Mouse (Mus musculus): ENCODE results near the gene Vdr. TPM values are rescaled to one million over a fixed set of nuclear protein-coding genes. Genes with fewer than 3 reads are reported as not detected.

Vdr gene
- polyA plus RNA-seq, 1 experiment, result 151 TPM

DNA sequence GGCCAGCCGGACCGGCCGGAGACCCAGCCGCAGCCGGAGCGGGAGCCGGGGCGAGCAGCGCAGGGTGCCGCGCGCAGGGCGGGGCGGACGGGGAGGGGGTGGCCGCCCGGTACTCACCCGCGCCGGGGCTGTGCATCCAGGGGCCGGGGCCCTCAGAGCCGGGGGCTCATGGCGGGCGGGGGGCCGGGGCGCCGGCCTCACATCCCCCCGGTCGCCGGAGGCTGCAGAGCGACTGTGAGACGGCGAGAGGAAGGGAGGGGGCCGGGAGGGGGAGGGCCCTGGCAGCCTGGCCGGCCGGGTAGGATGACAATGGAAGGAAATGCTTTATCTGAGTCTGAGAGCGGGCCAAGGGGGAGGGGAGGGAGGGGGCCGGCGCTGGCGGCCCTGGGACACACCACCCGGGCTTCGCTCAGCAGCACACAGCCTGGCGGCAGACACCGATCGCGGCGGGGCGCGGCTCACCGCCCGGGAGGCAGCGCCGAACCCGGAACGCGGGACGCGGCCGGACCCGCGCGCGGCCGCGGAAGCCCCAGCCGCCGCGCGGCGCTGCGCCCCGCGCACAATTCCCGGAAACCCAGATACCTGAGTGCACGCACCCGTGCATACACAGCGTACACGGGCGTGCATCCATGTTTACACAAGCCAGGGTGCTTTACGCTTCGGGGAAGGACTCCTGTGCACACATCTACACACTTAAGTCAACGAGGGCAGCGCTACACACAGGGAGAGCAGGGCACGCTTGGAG lies 79.0 kb downstream of the Vdr start:
- peak overlapping the region; percentile 70 for H3K27ac ChIP-seq (ENCODE audit: insufficient read depth, low read depth, low read length)
- WGBS, result under 1% methylated on average over 84 of the region's 84 CpGs
- peaks cover 14% of the 10 kb centered on the region; the same call in 1 of the 2 replicates for H3K4me1 ChIP-seq (ENCODE audit: control insufficient read depth, insufficient read depth, insufficient read length, low read length)
- peak overlapping the region; percentile 64 for H3K4me3 ChIP-seq (ENCODE audit: low read depth, low read length)
- TF ChIP-seq POLR2A (IDR thresholded peaks at IDR 0.05; ENCODE audit: low read depth, low read length), result no peak
- TF ChIP-seq CTCF (IDR thresholded peaks at IDR 0.05; ENCODE audit: extremely low read depth, insufficient read length, insufficient replicate concordance, low read depth, low read length), result no peak
- H3K36me3 ChIP-seq (ENCODE audit: control insufficient read depth, insufficient read depth, low read length), result no peaks in the 10 kb centered on the region
- H3K27me3 ChIP-seq (ENCODE audit: control insufficient read depth, insufficient read depth, low read length), result no peaks in the 10 kb centered on the region

DNA sequence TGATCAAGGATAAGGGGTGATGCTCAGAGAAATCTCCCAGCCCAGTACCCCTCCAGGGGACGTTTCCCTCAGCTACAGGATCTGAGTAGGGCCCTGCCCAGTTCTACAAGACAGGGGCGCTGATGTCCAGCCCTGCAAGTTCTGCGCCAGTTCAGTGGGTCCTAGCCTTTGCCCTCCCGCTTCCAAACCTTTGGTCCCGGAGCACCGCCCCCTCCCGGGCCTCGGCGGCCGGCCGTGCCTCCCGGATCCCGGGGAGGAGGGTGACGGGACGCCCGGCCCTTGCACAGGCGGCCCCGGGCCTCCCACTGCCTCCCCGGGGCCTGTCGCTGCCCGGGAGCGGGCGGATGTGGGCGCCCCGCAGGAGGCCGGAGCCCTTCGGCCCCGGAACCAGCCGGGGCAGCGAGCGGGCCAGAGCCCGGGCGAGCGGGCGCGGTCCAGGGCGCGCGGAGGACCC lies 79.6 kb downstream of the Vdr start:
- Histone ChIP-seq H3K4me1 (ENCODE audit: control insufficient read depth, insufficient read depth, insufficient read length, low read length) (peaks cover 16% of the 10 kb centered on the region; the same call in 1 of the 2 replicates), H3K27ac (ENCODE audit: insufficient read depth, low read depth, low read length) (peak overlapping the region; percentile 45), H3K4me3 (ENCODE audit: low read depth, low read length) (peak overlapping the region; percentile 64), H3K27me3 (ENCODE audit: control insufficient read depth, insufficient read depth, low read length) (no peaks in the 10 kb centered on the region), H3K36me3 (ENCODE audit: control insufficient read depth, insufficient read depth, low read length) (no peaks in the 10 kb centered on the region)
- under 1% methylated on average over 39 of the region's 39 CpGs for WGBS
- TF ChIP-seq CTCF (IDR thresholded peaks at IDR 0.05; ENCODE audit: extremely low read depth, insufficient read length, insufficient replicate concordance, low read depth, low read length), result no peak
- no peak for TF ChIP-seq POLR2A (IDR thresholded peaks at IDR 0.05; ENCODE audit: low read depth, low read length)

DNA sequence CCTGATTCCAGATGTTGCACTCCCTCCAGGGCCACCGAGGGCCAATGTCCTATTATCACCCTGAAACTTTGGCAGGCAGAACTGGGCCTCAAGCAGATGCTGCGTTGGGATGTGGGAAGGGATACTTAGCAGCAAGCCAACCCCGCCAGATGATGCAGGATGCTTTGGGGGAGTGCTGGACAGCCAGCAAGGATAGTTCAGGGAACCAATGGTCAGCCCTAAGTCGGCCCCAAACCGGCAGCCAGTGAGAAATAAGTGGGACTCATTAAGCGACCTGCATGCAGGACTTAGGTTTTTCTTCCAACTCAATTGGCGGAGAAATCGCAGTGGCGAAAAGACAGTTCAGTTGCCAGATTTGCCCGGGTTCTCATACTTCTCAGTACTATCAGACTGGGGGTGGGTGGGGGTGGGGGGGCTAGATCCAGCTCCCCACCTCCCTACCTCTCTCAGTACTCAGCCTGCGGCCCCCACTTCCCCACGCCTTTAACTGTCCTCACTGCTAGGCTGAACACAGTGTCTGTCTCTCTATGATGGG lies 80.1 kb downstream of the Vdr start:
- no peaks in the 10 kb centered on the region for H3K36me3 ChIP-seq (ENCODE audit: control insufficient read depth, insufficient read depth, low read length)
- H3K27ac ChIP-seq (ENCODE audit: insufficient read depth, low read depth, low read length), result peak overlapping the region; percentile 45
- 50% methylated on average over 12 of the region's 12 CpGs for WGBS
- peaks cover 21% of the 10 kb centered on the region for H3K4me1 ChIP-seq (ENCODE audit: control insufficient read depth, insufficient read depth, insufficient read length, low read length)
- no peaks in the 10 kb centered on the region for H3K27me3 ChIP-seq (ENCODE audit: control insufficient read depth, insufficient read depth, low read length)
- TF ChIP-seq CTCF (IDR thresholded peaks at IDR 0.05; ENCODE audit: extremely low read depth, insufficient read length, insufficient replicate concordance, low read depth, low read length) (no peak), POLR2A (IDR thresholded peaks at IDR 0.05; ENCODE audit: low read depth, low read length) (no peak)
- H3K4me3 ChIP-seq (ENCODE audit: low read depth, low read length), result peak overlapping the region; percentile 64

DNA sequence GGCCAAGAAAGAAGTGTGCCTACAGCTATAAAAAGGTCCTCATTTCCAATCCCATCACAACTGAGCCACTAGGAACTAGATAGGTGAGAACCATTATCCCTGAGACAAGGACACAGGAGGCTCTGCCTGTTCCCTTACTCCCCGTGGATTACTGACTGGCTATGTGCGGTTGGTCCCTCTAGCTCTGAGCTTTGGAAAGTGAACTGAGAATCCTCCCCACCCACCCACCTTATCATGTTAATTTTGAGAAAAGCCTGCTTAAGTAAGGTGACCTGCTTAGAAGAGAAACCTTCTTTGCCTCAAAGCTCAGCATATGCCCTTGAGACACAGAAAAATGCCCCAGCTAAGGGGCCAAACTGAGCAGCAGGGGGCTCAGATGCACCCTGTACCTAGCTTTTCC lies 81.0 kb downstream of the Vdr start:
- WGBS, result 66% methylated on average over 2 of the region's 2 CpGs
- Histone ChIP-seq H3K27me3 (ENCODE audit: control insufficient read depth, insufficient read depth, low read length) (no peaks in the 10 kb centered on the region), H3K36me3 (ENCODE audit: control insufficient read depth, insufficient read depth, low read length) (no peaks in the 10 kb centered on the region), H3K4me1 (ENCODE audit: control insufficient read depth, insufficient read depth, insufficient read length, low read length) (peaks cover 25% of the 10 kb centered on the region), H3K27ac (ENCODE audit: insufficient read depth, low read depth, low read length) (peak overlapping the region; percentile 54; the same call in 1 of the 2 replicates), H3K4me3 (ENCODE audit: low read depth, low read length) (no peak overlapping the region)
- TF ChIP-seq CTCF (IDR thresholded peaks at IDR 0.05; ENCODE audit: extremely low read depth, insufficient read length, insufficient replicate concordance, low read depth, low read length) (no peak), POLR2A (IDR thresholded peaks at IDR 0.05; ENCODE audit: low read depth, low read length) (no peak)

DNA sequence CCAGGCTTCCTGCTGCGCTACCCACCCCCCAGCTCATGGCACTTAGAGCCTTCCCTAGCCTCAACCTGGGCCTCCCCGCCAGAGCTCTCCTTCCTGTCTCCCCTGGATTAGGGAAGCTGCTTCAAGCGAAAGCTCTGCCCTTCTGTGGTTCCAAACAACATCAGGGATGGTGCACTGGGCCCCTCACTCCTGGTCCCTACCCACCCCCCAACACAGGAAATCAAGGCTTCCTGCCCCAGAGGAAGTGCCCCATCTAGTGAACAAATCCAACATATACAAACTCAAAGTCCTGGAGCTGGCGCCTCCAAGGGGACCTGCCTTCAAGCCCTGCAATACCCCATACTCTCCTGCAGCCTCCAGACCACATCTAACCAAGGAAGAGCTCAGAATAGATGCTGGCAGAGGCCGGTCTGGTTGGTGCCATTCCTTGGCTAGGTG lies 81.5 kb downstream of the Vdr start:
- Histone ChIP-seq H3K27ac (ENCODE audit: insufficient read depth, low read depth, low read length) (peak overlapping the region; percentile 54), H3K36me3 (ENCODE audit: control insufficient read depth, insufficient read depth, low read length) (no peaks in the 10 kb centered on the region), H3K4me1 (ENCODE audit: control insufficient read depth, insufficient read depth, insufficient read length, low read length) (peaks cover 26% of the 10 kb centered on the region), H3K4me3 (ENCODE audit: low read depth, low read length) (no peak overlapping the region), H3K27me3 (ENCODE audit: control insufficient read depth, insufficient read depth, low read length) (no peaks in the 10 kb centered on the region)
- WGBS, result 76% methylated on average over 5 of the region's 5 CpGs
- no peak for TF ChIP-seq CTCF (IDR thresholded peaks at IDR 0.05; ENCODE audit: extremely low read depth, insufficient read length, insufficient replicate concordance, low read depth, low read length)
- no peak for TF ChIP-seq POLR2A (IDR thresholded peaks at IDR 0.05; ENCODE audit: low read depth, low read length)

DNA sequence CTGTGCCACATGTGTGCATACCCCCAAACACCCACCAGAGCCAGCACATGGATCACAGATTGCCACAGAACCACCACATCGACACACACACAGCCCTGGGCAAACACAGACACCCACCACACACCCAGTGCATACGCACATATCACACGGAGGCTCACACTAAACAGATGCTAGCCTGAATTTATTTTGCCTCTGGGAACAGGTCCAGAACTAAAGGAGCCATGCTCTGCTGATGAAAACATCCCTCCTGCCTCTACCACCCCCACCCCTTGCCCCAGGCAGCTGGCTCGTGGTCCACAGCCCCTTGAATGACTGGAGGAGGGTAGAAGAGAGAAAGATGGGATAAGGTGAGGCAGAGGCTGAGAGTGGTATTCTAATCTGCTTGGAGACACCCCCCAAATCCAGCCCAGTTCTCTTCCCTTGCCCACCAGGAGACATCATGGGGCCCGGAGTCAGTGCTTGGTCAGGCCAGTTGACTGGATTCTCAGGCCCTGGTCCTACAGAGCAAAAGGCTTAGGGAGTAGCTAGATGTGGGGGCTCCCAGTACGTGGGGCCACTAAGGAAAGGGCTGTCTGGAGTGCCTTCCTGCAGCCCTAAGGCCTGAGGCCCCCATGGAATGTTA lies 82.1 kb downstream of the Vdr start:
- Histone ChIP-seq H3K27ac (ENCODE audit: insufficient read depth, low read depth, low read length) (peak overlapping the region; percentile 54), H3K27me3 (ENCODE audit: control insufficient read depth, insufficient read depth, low read length) (no peaks in the 10 kb centered on the region), H3K4me3 (ENCODE audit: low read depth, low read length) (peak overlapping the region; percentile 3; the same call in 1 of the 2 replicates), H3K4me1 (ENCODE audit: control insufficient read depth, insufficient read depth, insufficient read length, low read length) (peaks cover 27% of the 10 kb centered on the region), H3K36me3 (ENCODE audit: control insufficient read depth, insufficient read depth, low read length) (no peaks in the 10 kb centered on the region)
- TF ChIP-seq CTCF (IDR thresholded peaks at IDR 0.05; ENCODE audit: extremely low read depth, insufficient read length, insufficient replicate concordance, low read depth, low read length) (no peak), POLR2A (IDR thresholded peaks at IDR 0.05; ENCODE audit: low read depth, low read length) (no peak)
- 69% methylated on average over 6 of the region's 6 CpGs for WGBS

DNA sequence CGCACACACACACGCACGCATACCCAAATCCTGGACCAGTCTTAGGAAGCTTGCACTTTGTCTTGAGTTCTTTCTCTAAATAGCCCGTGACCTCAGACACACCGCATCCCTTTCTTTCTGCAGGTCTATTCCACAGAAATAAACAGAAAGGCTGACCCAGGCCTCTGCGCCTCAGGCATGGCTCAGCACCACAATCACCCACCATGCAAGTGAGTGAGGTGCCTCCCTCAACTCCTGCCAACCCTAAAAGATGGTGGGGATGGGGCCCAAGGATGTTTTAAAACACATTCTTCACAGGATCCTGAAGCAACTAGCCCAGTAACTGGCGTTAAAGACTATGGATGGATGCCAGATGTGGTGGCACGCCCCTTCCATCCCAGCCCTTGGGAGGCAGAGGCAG lies 83.0 kb downstream of the Vdr start:
- 83% methylated on average over 8 of the region's 8 CpGs for WGBS
- Histone ChIP-seq H3K36me3 (ENCODE audit: control insufficient read depth, insufficient read depth, low read length) (no peaks in the 10 kb centered on the region), H3K4me1 (ENCODE audit: control insufficient read depth, insufficient read depth, insufficient read length, low read length) (peaks cover 29% of the 10 kb centered on the region), H3K27ac (ENCODE audit: insufficient read depth, low read depth, low read length) (no peak overlapping the region), H3K4me3 (ENCODE audit: low read depth, low read length) (no peak overlapping the region), H3K27me3 (ENCODE audit: control insufficient read depth, insufficient read depth, low read length) (no peaks in the 10 kb centered on the region)
- TF ChIP-seq POLR2A (IDR thresholded peaks at IDR 0.05; ENCODE audit: low read depth, low read length) (no peak), CTCF (IDR thresholded peaks at IDR 0.05; ENCODE audit: extremely low read depth, insufficient read length, insufficient replicate concordance, low read depth, low read length) (no peak)
